Mouse (Mus musculus) erythroid progenitor cell, adult 5-6 weeks (primary cell): Measurements from ENCODE around the gene Elf2. TPM values are rescaled to one million over a fixed set of nuclear protein-coding genes. Genes with fewer than 3 reads are reported as not detected.
"Not testable (repeated sequence)": the region's sequence is repeated elsewhere in the genome, so short reads cannot be mapped to it uniquely, and the experiment has no call there.

Experiments used
- ATAC-seq: replicated peaks from 2 replicates; pipeline ENCODE4 v1.8.0; 2016; ENCODE audit warnings: moderate number of reproducible peaks, mild to moderate bottlenecking, moderate TSS enrichment, inconsistent platforms; ENCODE audit not compliant: poor library complexity, low FRiP score, severe bottlenecking
- total RNA-seq, 2 experiments: library from RNA; stranded (forward) in 1 of 2; stranded (reverse) in 1 of 2; fragments of 150-400 nt in 1 of 2; fragments of 186-747, 209-891 nt in 1 of 2; gene quantifications; 2 replicates each; pipeline versions ENCODE4 v1.2.3 to v1.2.4; 2015 to 2017; ENCODE audit warnings: low replicate concordance in 2 of 2

The Elf2 gene
- total RNA-seq, 2 experiments from 2014 or later = 53.2 to 90.9 TPM

GRCm38 (mm10) chr3:51361066-51361465, 20.6 kb upstream of the Elf2 start:
- ATAC-seq = no peak

- no peak for ATAC-seq
Measured at GRCm38 (mm10) chr3:51359558-51360307, 19.3 kb upstream of the Elf2 start.

DNA sequence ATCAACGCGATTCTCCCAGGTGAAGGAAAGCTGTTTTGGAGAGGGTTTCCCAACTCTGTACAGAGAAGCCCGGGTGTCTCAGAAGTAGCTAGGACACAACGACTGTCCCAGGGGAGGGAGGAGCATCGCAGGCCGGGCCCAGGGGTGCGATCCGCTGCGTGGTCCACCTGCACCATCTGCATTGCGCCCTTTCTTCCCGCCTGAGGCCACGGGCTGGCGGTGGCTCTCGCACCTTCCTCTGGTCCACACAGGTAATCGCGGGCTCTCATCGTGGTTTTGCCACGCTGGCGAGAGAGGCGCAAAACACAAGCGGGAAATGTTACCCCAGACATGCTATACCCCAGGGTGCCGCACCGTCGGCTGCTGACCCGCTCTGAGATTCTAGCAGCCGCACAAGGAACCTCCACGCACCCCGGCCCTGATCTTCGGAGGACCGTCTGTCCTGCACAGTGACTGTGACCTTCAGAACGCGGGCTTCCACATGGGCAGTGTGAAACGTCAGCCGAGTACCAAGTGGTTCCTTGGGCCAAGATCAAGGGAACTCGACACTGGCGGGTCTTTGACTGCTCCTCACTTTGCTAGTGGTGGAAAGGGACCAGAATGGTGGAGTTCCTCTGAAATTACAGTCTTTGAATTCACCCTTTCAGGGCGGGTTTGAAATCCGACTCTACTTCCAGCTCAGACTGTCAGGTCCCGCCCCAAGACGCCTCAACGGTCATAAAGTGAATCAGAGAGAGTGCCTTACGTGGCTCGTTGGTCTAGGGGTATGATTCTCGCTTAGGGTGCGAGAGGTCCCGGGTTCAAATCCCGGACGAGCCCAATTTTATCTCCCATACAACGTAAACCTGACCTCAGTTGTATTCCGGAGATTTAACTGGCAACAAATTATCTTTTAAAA, 18.4 kb upstream of the Elf2 start:
- peak; percentile 69 for ATAC-seq

GRCm38 (mm10) chr3:51358181-51358580, 17.7 kb upstream of the Elf2 start:
- ATAC-seq = peak; percentile 28; the same call in 1 of the 2 replicates

DNA sequence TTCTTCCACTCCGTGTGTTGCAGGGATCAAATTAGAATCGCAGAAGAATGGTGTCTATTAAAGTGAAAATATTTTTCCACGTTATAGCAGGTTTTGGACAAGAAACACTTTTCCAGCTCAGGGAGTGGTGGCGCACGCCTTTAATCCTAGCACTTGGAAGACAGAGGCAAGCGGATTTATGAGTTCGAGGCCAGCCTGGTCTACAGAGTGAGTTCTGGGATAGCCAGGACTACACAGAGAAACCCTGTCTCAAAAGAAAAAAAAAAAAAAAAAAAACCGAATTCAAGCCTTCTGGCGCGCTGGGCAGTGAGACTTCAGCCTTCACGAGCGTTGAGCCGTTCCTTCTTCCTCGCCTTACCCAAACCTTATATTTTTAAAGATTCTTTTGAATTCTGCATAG, 17.2 kb upstream of the Elf2 start:
- no peak for ATAC-seq

- ATAC-seq = no peak
Measured at GRCm38 (mm10) chr3:51357078-51357477, 16.6 kb upstream of the Elf2 start.

DNA sequence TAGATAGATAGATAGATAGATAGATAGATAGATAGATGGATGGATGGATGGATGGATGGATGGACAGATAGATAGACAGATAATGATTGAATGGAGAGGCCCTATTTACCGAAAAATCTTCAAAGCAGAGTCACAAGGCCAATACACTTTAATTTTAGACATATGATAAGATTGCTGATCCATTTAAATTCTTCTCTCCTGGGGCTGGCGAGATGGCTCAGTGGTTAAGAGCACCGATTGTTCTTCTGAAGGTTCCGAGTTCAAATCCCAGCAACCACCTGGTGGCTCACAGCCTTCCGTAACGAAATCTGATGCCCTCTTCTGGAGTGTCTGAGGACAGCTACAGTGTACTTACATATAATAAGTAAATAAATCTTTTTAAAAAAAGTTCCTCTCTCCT, 14.5 kb upstream of the Elf2 start:
- not testable (repeated sequence) for ATAC-seq

GRCm38 (mm10) chr3:51354034-51354427, 13.6 kb upstream of the Elf2 start:
- no peak for ATAC-seq

DNA sequence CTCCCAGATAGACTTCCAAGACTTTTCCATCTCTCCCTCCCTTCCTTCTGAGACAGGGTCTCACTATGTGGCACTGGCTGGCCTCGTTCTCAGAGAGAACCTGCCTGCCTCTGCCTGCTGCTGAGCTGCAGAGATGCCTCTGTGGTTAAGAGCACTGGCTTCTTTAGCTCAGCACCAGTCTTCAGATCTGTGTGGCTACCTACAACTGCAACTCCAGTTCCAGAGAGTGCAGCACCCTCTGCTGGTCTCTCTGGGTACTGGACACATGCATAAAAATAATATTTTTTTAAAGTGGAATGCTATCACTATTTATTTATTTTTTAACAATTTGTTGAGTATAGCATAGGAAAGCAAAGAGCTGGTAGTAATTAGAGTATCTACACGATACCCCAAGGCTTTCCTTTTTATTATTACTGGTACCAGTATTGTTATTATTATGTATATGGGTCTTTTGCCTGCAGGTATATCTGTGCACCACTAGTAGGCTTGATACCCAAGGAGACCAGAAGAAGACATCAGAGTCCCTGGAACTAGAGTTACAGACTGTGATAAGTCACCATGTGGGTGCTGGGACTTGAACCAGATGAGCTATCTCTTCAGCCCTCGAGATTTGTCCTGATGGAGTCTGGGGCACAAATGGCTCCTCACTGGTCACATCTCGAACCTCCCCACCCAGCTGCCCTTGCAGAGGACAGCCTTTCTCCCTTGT, 13.0 kb upstream of the Elf2 start:
- ATAC-seq = peak; percentile 80

GRCm38 (mm10) chr3:51350806-51351205, 10.3 kb upstream of the Elf2 start:
- no peak for ATAC-seq

GRCm38 (mm10) chr3:51348646-51349238, 8.3 kb upstream of the Elf2 start:
- ATAC-seq = no peak

GRCm38 (mm10) chr3:51345017-51345416, 4.6 kb upstream of the Elf2 start:
- ATAC-seq = not testable (repeated sequence)

DNA sequence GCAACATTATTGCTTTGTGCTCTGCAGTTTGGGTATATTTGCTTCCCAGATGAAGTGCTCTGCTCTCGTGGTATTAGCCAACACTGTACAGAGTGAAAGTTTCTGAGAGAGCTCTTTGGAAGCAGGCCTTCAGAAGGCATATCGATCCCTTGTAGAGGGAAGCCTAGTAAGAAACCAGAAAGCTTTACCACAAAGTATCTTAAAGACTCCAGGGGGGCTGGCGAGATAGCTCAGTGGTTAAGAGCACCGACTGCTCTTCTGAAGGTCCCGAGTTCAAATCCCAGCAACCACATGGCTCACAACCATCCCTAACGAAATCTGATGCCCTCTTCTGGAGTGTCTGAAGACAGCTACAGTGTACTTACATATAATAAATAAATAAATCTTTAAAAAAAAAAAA, 3.7 kb upstream of the Elf2 start:
- ATAC-seq = not testable (repeated sequence)

DNA sequence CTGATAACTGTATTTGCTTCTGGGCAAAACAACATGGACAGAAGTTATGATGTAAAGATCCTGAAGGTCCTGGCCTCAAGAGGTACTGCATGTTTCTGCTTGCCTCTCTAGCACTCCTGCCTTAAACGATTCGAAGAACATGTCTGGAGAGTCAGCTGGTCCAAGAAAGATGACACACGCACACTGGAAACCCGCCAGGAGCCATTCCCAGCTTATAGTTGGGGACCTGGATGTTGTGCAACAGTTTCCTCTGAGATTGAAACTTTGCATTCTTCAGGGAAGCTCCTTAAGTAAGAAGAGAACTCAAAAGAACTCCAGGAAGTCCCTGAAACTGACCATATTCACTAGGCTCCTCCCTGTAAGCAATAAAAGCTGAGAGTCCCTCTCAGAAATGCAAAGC, 2.8 kb upstream of the Elf2 start:
- ATAC-seq = no peak

DNA sequence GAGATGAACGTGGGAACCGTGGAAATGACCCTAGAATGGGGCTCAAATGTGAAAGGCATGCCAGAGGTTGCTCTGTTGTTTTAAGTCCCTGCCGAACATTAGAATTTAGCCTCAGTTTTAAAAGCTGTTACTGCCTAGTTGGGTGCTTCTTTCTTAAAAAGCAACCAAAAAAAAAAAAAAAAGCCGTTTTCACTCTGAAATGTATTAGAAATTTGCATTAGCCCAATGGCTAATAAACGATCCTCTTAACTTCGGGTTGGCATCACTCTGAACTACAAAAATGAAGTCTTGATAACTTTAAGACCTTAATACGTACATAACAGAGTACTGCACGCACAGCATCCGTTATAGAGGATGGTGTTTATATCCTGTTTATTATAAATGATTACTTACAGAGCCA, 1.7 kb upstream of the Elf2 start:
- no peak for ATAC-seq

- peak; percentile 70 for ATAC-seq
Measured at GRCm38 (mm10) chr3:51341268-51342081, 1.0 kb upstream of the Elf2 start.

- peak; percentile 16; the same call in 1 of the 2 replicates for ATAC-seq
Measured at GRCm38 (mm10) chr3:51339734-51340551, 520 bp downstream of the Elf2 start.

DNA sequence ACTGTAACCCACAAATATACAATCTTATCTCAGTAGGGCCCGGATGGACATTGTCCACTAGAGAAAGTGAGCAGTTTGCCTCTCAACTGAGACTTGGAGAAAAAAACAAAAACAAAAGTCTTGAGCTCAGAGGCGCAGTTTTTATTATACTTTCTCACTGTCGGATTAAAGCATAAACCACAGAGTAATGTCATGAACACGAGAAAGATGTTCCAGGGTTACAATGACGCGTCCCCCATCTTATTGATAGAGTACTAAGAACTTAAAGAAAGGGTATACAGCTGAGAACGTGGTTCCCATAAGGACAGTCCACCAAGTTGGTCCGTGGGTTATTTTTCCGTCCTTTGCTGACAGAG, 1.1 kb downstream of the Elf2 start:
- no peak for ATAC-seq
